29 mouse cellular contexts compared by ENCODE assay signal in the genomic region with DNA sequence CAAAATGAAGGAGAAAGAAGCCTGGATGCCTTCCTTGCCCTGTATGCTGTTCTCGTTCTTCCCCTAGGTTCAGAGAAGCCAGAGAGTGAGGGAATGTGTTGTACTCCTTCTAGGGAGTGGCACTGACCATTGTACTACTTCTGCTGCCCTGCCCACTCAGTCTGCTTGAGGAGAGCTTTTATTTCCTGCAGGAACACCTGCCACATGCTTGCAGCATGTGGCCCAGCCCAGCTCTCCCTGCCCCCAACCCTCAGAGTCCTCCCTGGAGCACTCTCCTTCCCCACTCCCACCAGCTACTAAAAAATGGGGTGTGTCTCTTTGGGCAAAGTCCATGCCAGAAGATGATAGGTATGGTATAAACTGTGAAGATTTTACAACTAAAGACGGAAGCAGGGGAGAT. TPM values are rescaled to one million over a fixed set of nuclear protein-coding genes. Genes with fewer than 3 reads are reported as not detected.
DNase-seq lines count a peak whose midpoint lies in the region; ATAC-seq lines count a peak whose summit lies in the region.
"Had no signal": no experiment of that assay in that cellular context is flagged by ENCODE, and none has a peak within 500 bp of the region (broad histone marks: within the 10 kb centered on the region; RNA-seq: fewer than 3 reads in every experiment).

No protein-coding gene starts in this region.

- no peak overlapping the region for H3K4me2 ChIP-seq in midbrain, embryonic 11.5 days
- H3K4me2 ChIP-seq in stomach, embryonic 15.5 days, result peak overlapping the region; percentile 29; the same call in 1 of the 2 replicates
- H3K4me2 ChIP-seq: embryonic facial prominence, embryonic 13.5 days; forebrain, embryonic 12.5 days; forebrain, embryonic 15.5 days; heart, embryonic 12.5 days; heart, embryonic 15.5 days; hindbrain, embryonic 14.5 days had no signal

- no peaks in the 10 kb centered on the region for H3K27me3 ChIP-seq in midbrain, embryonic 11.5 days (ENCODE audit: control insufficient read depth, insufficient read depth, low read length)
- no peaks in the 10 kb centered on the region for H3K27me3 ChIP-seq in midbrain, embryonic 10.5 days (ENCODE audit: low read depth, poor library complexity, severe bottlenecking)
- no peaks in the 10 kb centered on the region for H3K27me3 ChIP-seq in stomach, embryonic 15.5 days (replicated peaks)
- H3K27me3 ChIP-seq: embryonic facial prominence, embryonic 13.5 days; forebrain, embryonic 12.5 days; forebrain, embryonic 15.5 days; heart, embryonic 12.5 days; heart, embryonic 15.5 days had no signal

- WGBS in midbrain, embryonic 11.5 days, result 70% methylated on average over 2 of the region's 2 CpGs
- 72% methylated on average over 2 of the region's 2 CpGs for WGBS in midbrain, embryonic 10.5 days
- 21% methylated on average over 2 of the region's 2 CpGs for WGBS in large intestine, adult 2 months
- WGBS in stomach, embryonic 15.5 days, result 35% methylated on average over 2 of the region's 2 CpGs

- H3K4me3 ChIP-seq in midbrain, embryonic 11.5 days (ENCODE audit: low read depth, low read length), result no peak overlapping the region
- H3K4me3 ChIP-seq in midbrain, embryonic 10.5 days, result no peak overlapping the region
- peak overlapping the region; percentile 9; the same call in 1 of the 2 replicates for H3K4me3 ChIP-seq in stomach, embryonic 15.5 days (replicated peaks)
- H3K4me3 ChIP-seq: embryonic facial prominence, embryonic 10.5 days; embryonic facial prominence, embryonic 13.5 days; erythroblast, embryonic 14.5 days; forebrain, embryonic 12.5 days; forebrain, embryonic 15.5 days; heart, embryonic 12.5 days; heart, embryonic 15.5 days had no signal

- H3K36me3 ChIP-seq in midbrain, embryonic 11.5 days (ENCODE audit: control insufficient read depth, insufficient read depth, low read length), result 0 out of 2 replicates have a peak, but pooled peaks cover 3% of the 10 kb centered on the region
- peaks cover 13% of the 10 kb centered on the region for H3K36me3 ChIP-seq in midbrain, embryonic 10.5 days
- no peaks in the 10 kb centered on the region for H3K36me3 ChIP-seq in stomach, embryonic 15.5 days
- H3K36me3 ChIP-seq: forebrain, embryonic 15.5 days; heart, embryonic 15.5 days had no signal

- no peak overlapping the region for H3K27ac ChIP-seq in midbrain, embryonic 11.5 days (ENCODE audit: low read depth, low read length)
- H3K27ac ChIP-seq in midbrain, embryonic 10.5 days (replicated peaks), result no peak overlapping the region
- H3K27ac ChIP-seq in stomach, embryonic 15.5 days, result peak overlapping the region; percentile 44; the same call in 1 of the 2 replicates
- H3K27ac ChIP-seq: embryonic facial prominence, embryonic 10.5 days; embryonic facial prominence, embryonic 13.5 days; forebrain, embryonic 12.5 days; forebrain, embryonic 15.5 days; heart, embryonic 15.5 days; hindbrain, embryonic 14.5 days; hindbrain, postnatal 0 days had no signal

- H3K9me3 ChIP-seq in midbrain, embryonic 11.5 days (ENCODE audit: control insufficient read depth, low read length), result no peaks in the 10 kb centered on the region
- no peaks in the 10 kb centered on the region for H3K9me3 ChIP-seq in midbrain, embryonic 10.5 days (replicated peaks)
- no peaks in the 10 kb centered on the region for H3K9me3 ChIP-seq in stomach, embryonic 15.5 days
- H3K9me3 ChIP-seq: embryonic facial prominence, embryonic 10.5 days; embryonic facial prominence, embryonic 13.5 days; forebrain, embryonic 12.5 days; forebrain, embryonic 15.5 days; heart, embryonic 12.5 days; heart, embryonic 15.5 days had no signal

- DNase-seq in midbrain, embryonic 11.5 days (ENCODE audit: low spot score, missing footprints), result peak; percentile 35
- no peak for DNase-seq in midbrain, embryonic 10.5 days (ENCODE audit: low spot score)
- peak; percentile 75 for DNase-seq in large intestine, adult 2 months (ENCODE audit: low read depth, low spot score)
- DNase-seq in embryo, embryonic 10 days (ENCODE audit: low spot score), result no peak
- DNase-seq in thymus, postnatal 25 days, result no peak
- DNase-seq in embryo, embryonic 9.5 days (ENCODE audit: extremely low spot score), result no peak
- DNase-seq in heart, postnatal 25 days (ENCODE audit: low spot score), result no peak
- DNase-seq: adrenal gland, postnatal 10 days; cerebellum, adult 11 months; cerebellum, adult 2 months; cerebellum, adult 9-11 months; gastrocnemius, postnatal 25 days; heart, adult 18-20 months; heart, postnatal 10 days; heart, postnatal 4 days had no signal

- no peak overlapping the region for H3K9ac ChIP-seq in midbrain, embryonic 11.5 days (ENCODE audit: low read length)
- no peak overlapping the region for H3K9ac ChIP-seq in stomach, embryonic 15.5 days
- H3K9ac ChIP-seq: embryonic facial prominence, embryonic 13.5 days; forebrain, embryonic 12.5 days; forebrain, embryonic 15.5 days; heart, embryonic 12.5 days; heart, embryonic 15.5 days; hindbrain, embryonic 14.5 days had no signal

- H3K4me1 ChIP-seq in midbrain, embryonic 11.5 days (ENCODE audit: control insufficient read depth, insufficient read depth, low read length), result no peaks in the 10 kb centered on the region
- H3K4me1 ChIP-seq in midbrain, embryonic 10.5 days, result no peaks in the 10 kb centered on the region
- H3K4me1 ChIP-seq in stomach, embryonic 15.5 days, result 0 out of 2 replicates have a peak, but pooled peaks cover 3% of the 10 kb centered on the region
- H3K4me1 ChIP-seq: embryonic facial prominence, embryonic 13.5 days; forebrain, embryonic 12.5 days; forebrain, embryonic 15.5 days had no signal

- no peak for ATAC-seq in midbrain, embryonic 11.5 days (ENCODE audit: low FRiP score)
- peak; percentile 74 for ATAC-seq in stomach, embryonic 15.5 days (ENCODE audit: insufficient read depth, low FRiP score, low read depth)
- ATAC-seq: activated CD4-positive, CD25-positive, alpha-beta regulatory T cell, adult 4 months; forebrain, embryonic 15.5 days; hindbrain, postnatal 0 days had no signal

- intact Hi-C loops in heart, postnatal 25 days (cut with DNase I), result no loop called here

RNA-seq across cellular contexts. Expression of a gene that starts 0.7 kb away (rescaled TPM):
- polyA plus RNA-seq in midbrain, embryonic 11.5 days (2014; fragmentation: Nextera tagmentation; extraction: Ambion mirVana), result 0.41 and 0.46 TPM in 2 replicates
- polyA plus RNA-seq in midbrain, embryonic 10.5 days (2016; fragmentation: Nextera tagmentation; extraction: Ambion mirVana), result 0.41 and 0.69 TPM in 2 replicates
- 479 and 710 TPM in 2 replicates for polyA plus RNA-seq in large intestine, adult 2 months (2012; rRNA removed)
- 15.3 and 17.1 TPM in 2 replicates for polyA plus RNA-seq in stomach, embryonic 15.5 days (2015; fragmentation: Nextera tagmentation; extraction: Ambion mirVana)
- total RNA-seq in heart, postnatal 25 days (2021), result under 1 TPM in 1 of 2 experiments, not detected in 1; 0.10 TPM
- total RNA-seq: gastrocnemius, adult 8-10 months; heart, postnatal 10 days had no signal
- polyA plus RNA-seq: activated CD4-positive, CD25-positive, alpha-beta regulatory T cell, adult 4 months had no signal

RNA-seq across cellular contexts. Expression of a gene that starts 20.0 kb away (rescaled TPM):
- polyA plus RNA-seq in midbrain, embryonic 11.5 days (2014; fragmentation: Nextera tagmentation; extraction: Ambion mirVana), result not detected in 2 replicates
- polyA plus RNA-seq in midbrain, embryonic 10.5 days (2016; fragmentation: Nextera tagmentation; extraction: Ambion mirVana), result not detected in 2 replicates
- polyA plus RNA-seq in large intestine, adult 2 months (2012; rRNA removed), result 0.19 and 0.36 TPM in 2 replicates
- polyA plus RNA-seq in stomach, embryonic 15.5 days (2015; fragmentation: Nextera tagmentation; extraction: Ambion mirVana), result 2.7 and 4.4 TPM in 2 replicates
- total RNA-seq in heart, postnatal 25 days (2021), result not detected
- total RNA-seq: adrenal gland, adult 18-20 months; adrenal gland, postnatal 10 days; gastrocnemius, adult 8-10 months; gastrocnemius, postnatal 25 days; heart, adult 18-20 months; heart, postnatal 10 days; heart, postnatal 4 days had no signal
- polyA plus RNA-seq: activated CD4-positive, CD25-positive, alpha-beta regulatory T cell, adult 4 months; forebrain, embryonic 12.5 days; hindbrain, embryonic 11.5 days had no signal

RNA-seq across cellular contexts. Expression of a gene that starts 35.0 kb away (rescaled TPM):
- polyA plus RNA-seq in midbrain, embryonic 11.5 days (2014; fragmentation: Nextera tagmentation; extraction: Ambion mirVana), result 7.5 and 7.6 TPM in 2 replicates
- polyA plus RNA-seq in midbrain, embryonic 10.5 days (2016; fragmentation: Nextera tagmentation; extraction: Ambion mirVana), result 4.3 and 4.7 TPM in 2 replicates
- 6.1 and 9.4 TPM in 2 replicates for polyA plus RNA-seq in large intestine, adult 2 months (2012; rRNA removed)
- 2.5 and 3.0 TPM in 2 replicates for polyA plus RNA-seq in stomach, embryonic 15.5 days (2015; fragmentation: Nextera tagmentation; extraction: Ambion mirVana)
- total RNA-seq in heart, postnatal 25 days (2021), result 1 to 10 TPM; 6.8 to 8.3 TPM

RNA-seq across cellular contexts. Expression of a gene that starts 35.9 kb away (rescaled TPM):
- 2.1 and 2.2 TPM in 2 replicates for polyA plus RNA-seq in midbrain, embryonic 11.5 days (2014; fragmentation: Nextera tagmentation; extraction: Ambion mirVana)
- polyA plus RNA-seq in midbrain, embryonic 10.5 days (2016; fragmentation: Nextera tagmentation; extraction: Ambion mirVana), result 3.9 and 4.4 TPM in 2 replicates
- 9.9 and 19.4 TPM in 2 replicates for polyA plus RNA-seq in large intestine, adult 2 months (2012; rRNA removed)
- 10.8 and 13.3 TPM in 2 replicates for polyA plus RNA-seq in stomach, embryonic 15.5 days (2015; fragmentation: Nextera tagmentation; extraction: Ambion mirVana)
- 1 to 10 TPM; 5.6 to 7.0 TPM for total RNA-seq in heart, postnatal 25 days (2021)

RNA-seq across cellular contexts. Expression of a gene that starts 37.6 kb away (rescaled TPM):
- 10.0 and 10.9 TPM in 2 replicates for polyA plus RNA-seq in midbrain, embryonic 11.5 days (2014; fragmentation: Nextera tagmentation; extraction: Ambion mirVana)
- 9.0 TPM in 2 replicates for polyA plus RNA-seq in midbrain, embryonic 10.5 days (2016; fragmentation: Nextera tagmentation; extraction: Ambion mirVana)
- 4.1 and 4.8 TPM in 2 replicates for polyA plus RNA-seq in large intestine, adult 2 months (2012; rRNA removed)
- polyA plus RNA-seq in stomach, embryonic 15.5 days (2015; fragmentation: Nextera tagmentation; extraction: Ambion mirVana), result 7.8 and 8.6 TPM in 2 replicates
- total RNA-seq in heart, postnatal 25 days (2021), result 1 to 10 TPM; 3.4 to 4.4 TPM

Comparison
In these comparisons a context has a peak if more than half of its experiments do, and no peak if none do; other contexts are left out.
1. DNase-seq: peak in midbrain, embryonic 11.5 days (single experiment) and large intestine, adult 2 months (single experiment); none in midbrain, embryonic 10.5 days (single experiment), embryo, embryonic 10 days (single experiment), thymus, postnatal 25 days (single experiment), embryo, embryonic 9.5 days (single experiment) and heart, postnatal 25 days (single experiment).
2. RNA of a gene that starts 0.7 kb away (polyA plus RNA-seq): 479 to 710 TPM in large intestine, adult 2 months; 15.3 to 17.1 TPM in stomach, embryonic 15.5 days, 0.41 to 0.69 TPM in midbrain, embryonic 10.5 days and 0.41 to 0.46 TPM in midbrain, embryonic 11.5 days; every median in the first group is over 10 times any median in the second.